Mouse (Mus musculus): ENCODE data around the gene Aff4. TPM values are rescaled to one million over a fixed set of nuclear protein-coding genes. Genes with fewer than 3 reads are reported as not detected.

Aff4 gene
- total and polyA plus RNA-seq, 3 experiments = 4.5 to 246 (median 86.2) TPM

DNA sequence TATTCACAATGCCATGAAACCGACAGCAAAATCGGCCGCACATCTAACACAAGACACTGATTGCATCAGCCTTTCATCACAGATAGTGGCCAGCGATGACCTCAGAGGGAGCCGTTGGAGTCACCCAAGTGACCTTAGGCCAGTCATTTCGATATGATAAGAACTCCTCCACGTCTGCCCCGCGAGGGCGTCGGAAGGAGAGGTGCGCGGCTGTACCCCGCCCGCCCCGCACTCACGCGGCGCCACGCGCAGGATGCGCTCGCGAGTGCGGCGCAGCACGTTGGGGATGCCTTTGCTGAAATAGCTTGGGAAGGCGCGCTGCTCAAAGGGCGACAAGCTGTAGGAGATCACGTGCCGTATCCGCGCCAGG is 79.7 kb downstream of the Aff4 start:
- Histone ChIP-seq H3K27me3 (ENCODE audit: insufficient read depth, low read length) (peaks cover 2% of the 10 kb centered on the region; the same call in 1 of the 2 replicates), H3K36me3 (replicated peaks) (peaks cover 41% of the 10 kb centered on the region), H3K9me3 (replicated peaks) (no peaks in the 10 kb centered on the region), H3K4me1 (ENCODE audit: insufficient read depth, low read depth, low read length) (peaks cover 46% of the 10 kb centered on the region), H3K4me3 (ENCODE audit: low read depth, low read length) (peak overlapping the region; percentile 86)
- ATAC-seq (ENCODE audit: extremely low read depth, insufficient number of reproducible peaks, low FRiP score, poor library complexity, severe bottlenecking) = no peak
- DNase-seq (ENCODE audit: low spot score) = no peak
- TF ChIP-seq TAL1 (conservative IDR thresholded peaks at IDR 0.05; ENCODE audit: low read depth, low read length) = no peak
- TF ChIP-seq CTCF (IDR thresholded peaks at IDR 0.05; ENCODE audit: low read depth, low read length) = no peak
- no peak for TF ChIP-seq GATA2 (IDR thresholded peaks at IDR 0.05; ENCODE audit: borderline replicate concordance, low read depth, low read length)
- TF ChIP-seq POLR2AphosphoS5 (IDR thresholded peaks at IDR 0.05; ENCODE audit: insufficient replicate concordance, low read depth, low read length) = no peak
- no peak for TF ChIP-seq GATA1 (IDR thresholded peaks at IDR 0.05; ENCODE audit: borderline replicate concordance, low read length)

- DNase-seq (ENCODE audit: low spot score) = peak; percentile 94
- TF ChIP-seq POLR2AphosphoS5 (IDR thresholded peaks at IDR 0.05; ENCODE audit: insufficient replicate concordance, low read depth, low read length) (no peak), TAL1 (conservative IDR thresholded peaks at IDR 0.05; ENCODE audit: low read depth, low read length) (no peak)
Observed at GRCm38 (mm10) chr11:53430670-53431346, 80.2 kb downstream of the Aff4 start, which contains the start of the genes Uqcrq and Gdf9. Uqcrq (minus strand) TSS chr11:53430831. Gdf9 (plus strand) TSS chr11:53431023.

DNA sequence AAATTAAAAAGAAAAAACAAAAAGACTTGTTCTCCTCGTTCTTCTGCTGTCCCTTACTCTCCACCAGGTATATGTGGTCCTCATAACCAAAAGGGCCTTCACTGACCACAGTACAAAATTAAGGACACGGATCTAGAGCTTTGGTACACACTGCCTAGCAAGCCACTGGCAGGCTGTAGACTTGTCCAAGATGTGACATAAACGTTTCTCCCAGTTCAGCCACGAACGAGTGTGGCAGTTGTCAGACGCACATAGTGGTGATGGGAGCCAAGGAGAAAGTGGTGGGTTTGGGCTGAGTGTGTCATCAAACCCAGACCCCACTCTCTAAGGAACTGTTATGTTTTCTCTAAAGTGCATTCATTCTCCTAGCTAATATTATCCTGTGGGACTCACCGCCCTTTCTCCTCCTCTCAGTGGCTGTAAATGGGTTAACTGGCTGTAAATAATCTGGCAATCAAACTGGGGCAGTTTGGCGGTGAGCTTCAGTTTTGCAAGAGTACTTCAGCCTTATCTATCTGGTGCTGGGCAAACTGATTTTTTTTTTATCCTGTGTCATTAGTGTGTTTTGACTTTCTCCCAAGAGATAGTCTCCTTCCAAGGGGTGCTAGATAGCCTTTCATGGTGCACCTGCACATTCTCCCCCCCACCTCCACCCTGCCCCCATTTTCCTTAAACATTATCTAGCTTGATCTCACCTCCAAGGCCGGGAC is 80.9 kb downstream of the Aff4 start:
- H3K4me1 ChIP-seq (ENCODE audit: insufficient read depth, low read depth, low read length) = peaks cover 56% of the 10 kb centered on the region
- no peaks in the 10 kb centered on the region for H3K9me3 ChIP-seq (replicated peaks)
- H3K36me3 ChIP-seq (replicated peaks) = peaks cover 30% of the 10 kb centered on the region
- 0 out of 2 replicates have a peak, but pooled peaks have one; percentile 9 for ATAC-seq (ENCODE audit: extremely low read depth, insufficient number of reproducible peaks, low FRiP score, poor library complexity, severe bottlenecking)
- peaks cover 3% of the 10 kb centered on the region; the same call in 1 of the 2 replicates for H3K27me3 ChIP-seq (ENCODE audit: insufficient read depth, low read length)
- no peak for DNase-seq (ENCODE audit: low spot score)
- peak overlapping the region; percentile 86 for H3K4me3 ChIP-seq (ENCODE audit: low read depth, low read length)
- TF ChIP-seq CTCF (IDR thresholded peaks at IDR 0.05; ENCODE audit: low read depth, low read length) (no peak), POLR2AphosphoS5 (IDR thresholded peaks at IDR 0.05; ENCODE audit: insufficient replicate concordance, low read depth, low read length) (no peak), TAL1 (conservative IDR thresholded peaks at IDR 0.05; ENCODE audit: low read depth, low read length) (no peak), GATA1 (IDR thresholded peaks at IDR 0.05; ENCODE audit: borderline replicate concordance, low read length) (no peak), GATA2 (IDR thresholded peaks at IDR 0.05; ENCODE audit: borderline replicate concordance, low read depth, low read length) (no peak)

More at GRCm38 (mm10) chr11:53430670-53431346, 80.2 kb downstream of the Aff4 start, which contains the start of the genes Uqcrq and Gdf9:
- peaks cover 2% of the 10 kb centered on the region; the same call in 1 of the 2 replicates for H3K27me3 ChIP-seq (ENCODE audit: insufficient read depth, low read length)
- peaks cover 49% of the 10 kb centered on the region for H3K4me1 ChIP-seq (ENCODE audit: insufficient read depth, low read depth, low read length)
- peak within 1 kb of the TSS; percentile 86 for H3K4me3 ChIP-seq (ENCODE audit: low read depth, low read length)
- H3K9me3 ChIP-seq (replicated peaks) = no peaks in the 10 kb centered on the region
- H3K36me3 ChIP-seq (replicated peaks) = peaks cover 36% of the 10 kb centered on the region
- ATAC-seq (ENCODE audit: extremely low read depth, insufficient number of reproducible peaks, low FRiP score, poor library complexity, severe bottlenecking) = peak; percentile 91

GRCm38 (mm10) chr11:53433057-53433456 is 82.4 kb downstream of the Aff4 start:
- no peak for ATAC-seq (ENCODE audit: extremely low read depth, insufficient number of reproducible peaks, low FRiP score, poor library complexity, severe bottlenecking)
- H3K27me3 ChIP-seq (ENCODE audit: insufficient read depth, low read length) = peaks cover 15% of the 10 kb centered on the region
- H3K4me3 ChIP-seq (ENCODE audit: low read depth, low read length) = no peak overlapping the region; the same call in 1 of the 2 replicates
- DNase-seq (ENCODE audit: low spot score) = peak; percentile 19
- no peak for TF ChIP-seq GATA2 (IDR thresholded peaks at IDR 0.05; ENCODE audit: borderline replicate concordance, low read depth, low read length)
- TF ChIP-seq CTCF (IDR thresholded peaks at IDR 0.05; ENCODE audit: low read depth, low read length) = no peak
- TF ChIP-seq POLR2AphosphoS5 (IDR thresholded peaks at IDR 0.05; ENCODE audit: insufficient replicate concordance, low read depth, low read length) = no peak
- no peak for TF ChIP-seq GATA1 (IDR thresholded peaks at IDR 0.05; ENCODE audit: borderline replicate concordance, low read length)
- TF ChIP-seq TAL1 (conservative IDR thresholded peaks at IDR 0.05; ENCODE audit: low read depth, low read length) = 0 out of 2 replicates have a peak, but pooled peaks have one; percentile 29
- no peaks in the 10 kb centered on the region for H3K9me3 ChIP-seq (replicated peaks)
- peaks cover 16% of the 10 kb centered on the region for H3K36me3 ChIP-seq (replicated peaks)
- peaks cover 59% of the 10 kb centered on the region for H3K4me1 ChIP-seq (ENCODE audit: insufficient read depth, low read depth, low read length)

- TF ChIP-seq POLR2AphosphoS5 (IDR thresholded peaks at IDR 0.05; ENCODE audit: insufficient replicate concordance, low read depth, low read length) = no peak
- TF ChIP-seq CTCF (IDR thresholded peaks at IDR 0.05; ENCODE audit: low read depth, low read length) = no peak
- TF ChIP-seq TAL1 (conservative IDR thresholded peaks at IDR 0.05; ENCODE audit: low read depth, low read length) = no peak
- no peak for TF ChIP-seq GATA1 (IDR thresholded peaks at IDR 0.05; ENCODE audit: borderline replicate concordance, low read length)
- TF ChIP-seq GATA2 (IDR thresholded peaks at IDR 0.05; ENCODE audit: borderline replicate concordance, low read depth, low read length) = no peak
- no peaks in the 10 kb centered on the region for H3K36me3 ChIP-seq (replicated peaks)
- peaks cover 47% of the 10 kb centered on the region for H3K4me1 ChIP-seq (ENCODE audit: insufficient read depth, low read depth, low read length)
- DNase-seq (ENCODE audit: low spot score) (no peak), ATAC-seq (ENCODE audit: extremely low read depth, insufficient number of reproducible peaks, low FRiP score, poor library complexity, severe bottlenecking) (no peak)
- peaks cover 23% of the 10 kb centered on the region for H3K27me3 ChIP-seq (ENCODE audit: insufficient read depth, low read length)
- H3K4me3 ChIP-seq (ENCODE audit: low read depth, low read length) = no peak overlapping the region
- no peaks in the 10 kb centered on the region for H3K9me3 ChIP-seq (replicated peaks)
Observed at GRCm38 (mm10) chr11:53435504-53435903, 84.9 kb downstream of the Aff4 start.

- Histone ChIP-seq H3K4me3 (ENCODE audit: low read depth, low read length) (no peak overlapping the region), H3K4me1 (ENCODE audit: insufficient read depth, low read depth, low read length) (peaks cover 45% of the 10 kb centered on the region), H3K9me3 (replicated peaks) (no peaks in the 10 kb centered on the region), H3K27me3 (ENCODE audit: insufficient read depth, low read length) (peaks cover 25% of the 10 kb centered on the region), H3K36me3 (replicated peaks) (no peaks in the 10 kb centered on the region)
- TF ChIP-seq TAL1 (conservative IDR thresholded peaks at IDR 0.05; ENCODE audit: low read depth, low read length) (no peak), GATA2 (IDR thresholded peaks at IDR 0.05; ENCODE audit: borderline replicate concordance, low read depth, low read length) (no peak), GATA1 (IDR thresholded peaks at IDR 0.05; ENCODE audit: borderline replicate concordance, low read length) (no peak), CTCF (IDR thresholded peaks at IDR 0.05; ENCODE audit: low read depth, low read length) (no peak)
- ATAC-seq (ENCODE audit: extremely low read depth, insufficient number of reproducible peaks, low FRiP score, poor library complexity, severe bottlenecking) = no peak
- DNase-seq (ENCODE audit: low spot score) = no peak
Observed at GRCm38 (mm10) chr11:53436338-53436737, 85.7 kb downstream of the Aff4 start.

Measured in G1E (cell line).